Mouse (Mus musculus) megakaryocyte, embryonic 14.5 days (primary cell): ENCODE data around the gene 6430531B16Rik.

Experiments
- FLI1 ChIP-seq: IDR thresholded peaks from 2 replicates; pipeline ENCODE4 v1.6.1; 2012; ENCODE audit warnings: low read length, inconsistent platforms, mixed read lengths
- GATA1 ChIP-seq: IDR thresholded peaks from 3 replicates; pipeline ENCODE4 v1.6.1; 2012; ENCODE audit warnings: mixed read lengths, low read length, inconsistent platforms, borderline replicate concordance

GRCm38 (mm10) chr7:140001086-140001740 lies 22.7 kb upstream of the 6430531B16Rik start:
- TF ChIP-seq GATA1 (no peak), FLI1 (no peak)
